Mouse (Mus musculus) bone marrow, adult 2 months (tissue): ENCODE measurements around the gene Elmo2.

Experiments
- CTCF ChIP-seq: fragments of 200-500 bp; IDR thresholded peaks from 2 replicates; pipeline ENCODE4 v1.5.1; 2011; ENCODE audit warnings: low read length, control low read depth; ENCODE audit not compliant: control insufficient read depth, insufficient read depth
- POLR2A ChIP-seq: fragments of 200-500 bp; IDR thresholded peaks from 2 replicates; pipeline ENCODE4 v1.6.1; 2011; ENCODE audit warnings: low read depth, mild to moderate bottlenecking, control low read depth, low read length, borderline replicate concordance; ENCODE audit not compliant: control insufficient read depth

DNA sequence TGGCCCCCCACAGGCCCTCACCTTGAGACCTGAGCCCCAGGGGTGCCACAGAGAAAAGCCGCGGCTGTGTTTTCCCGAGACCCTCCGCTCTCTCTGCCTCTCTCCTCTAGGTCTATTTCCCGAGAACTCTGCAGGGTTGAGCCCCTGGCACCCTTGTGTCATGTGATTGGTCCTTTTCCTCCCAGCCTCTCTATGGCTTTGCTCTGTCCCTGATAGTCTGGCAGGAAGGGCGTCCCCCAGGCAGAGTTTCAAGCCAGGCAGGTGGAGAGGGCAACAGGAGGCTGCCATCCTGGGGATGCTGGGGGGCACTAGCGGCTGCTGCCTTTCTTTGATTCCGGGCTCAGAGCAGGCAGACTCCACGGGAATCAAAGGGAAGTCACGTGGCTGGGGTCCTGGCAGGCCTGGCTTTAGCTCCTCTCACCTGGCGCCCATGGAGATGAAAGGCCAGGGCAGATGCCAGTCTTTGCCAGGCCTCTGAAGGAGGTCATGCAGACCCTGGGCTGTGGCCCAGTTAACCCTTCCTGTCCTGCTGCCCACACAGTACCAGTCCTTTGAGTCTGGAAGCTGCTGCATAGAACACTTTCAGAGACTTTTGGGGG, 83.1 kb downstream of the Elmo2 start:
- TF ChIP-seq POLR2A (no peak), CTCF (no peak)
